Mouse (Mus musculus) megakaryocyte, embryonic 14.5 days (primary cell): Measurements from ENCODE around the gene Hlcs.

Experiments
- FLI1 ChIP-seq: IDR thresholded peaks from 2 replicates; pipeline ENCODE4 v1.6.1; 2012; ENCODE audit warnings: low read length, inconsistent platforms, mixed read lengths
- GATA1 ChIP-seq: IDR thresholded peaks from 3 replicates; pipeline ENCODE4 v1.6.1; 2012; ENCODE audit warnings: mixed read lengths, low read length, inconsistent platforms, borderline replicate concordance

DNA sequence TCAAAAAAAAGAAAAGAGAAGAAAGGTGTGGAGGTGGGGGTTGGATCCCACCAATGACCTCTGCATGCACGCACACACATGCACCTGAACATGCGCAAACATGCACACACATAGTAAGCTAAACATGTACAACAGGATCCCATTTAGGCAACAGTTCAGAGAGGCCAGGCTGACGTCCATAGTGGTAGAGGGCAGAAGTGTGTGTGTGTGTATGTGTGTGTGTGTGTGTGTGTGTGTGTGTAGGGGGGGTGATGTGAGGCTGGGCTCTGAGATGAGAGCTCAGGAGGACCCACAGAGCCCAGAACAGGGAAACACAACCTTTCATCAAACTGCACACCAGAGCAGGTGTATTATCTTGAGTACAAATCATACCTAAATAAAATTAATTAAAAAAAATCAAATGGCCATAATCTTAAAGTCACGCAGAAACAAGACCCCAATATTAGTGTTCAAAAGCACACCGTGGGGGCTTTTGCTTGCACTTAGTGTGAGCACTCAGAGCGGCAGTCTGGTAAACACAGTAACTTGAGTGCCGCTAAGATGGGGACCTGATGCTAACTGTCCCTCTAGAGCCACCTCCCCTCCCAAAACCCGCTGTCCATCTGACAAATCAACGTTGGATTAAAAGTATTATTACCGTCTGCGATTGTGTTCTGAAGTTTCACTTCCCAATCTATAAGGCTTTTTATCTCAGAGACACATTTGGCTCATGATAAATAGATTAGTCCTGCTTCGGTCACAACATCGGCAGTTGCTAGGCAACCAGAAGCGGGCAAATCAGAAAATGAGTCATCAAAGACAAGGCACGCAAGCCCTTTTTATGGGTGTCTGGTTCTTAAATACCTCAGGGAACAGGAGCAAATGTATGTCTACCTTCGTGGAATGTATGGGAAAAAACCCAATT, 76.9 kb downstream of the Hlcs start:
- TF ChIP-seq GATA1 (no peak), FLI1 (no peak)
